Mouse (Mus musculus): ENCODE data around the gene Acot7. TPM values are rescaled to one million over a fixed set of nuclear protein-coding genes. Genes with fewer than 3 reads are reported as not detected.
A peak's percentile ranks its signal among the peaks of the same experiment; 100 is the strongest.

The Acot7 gene
- polyA plus RNA-seq, 1 experiment from 2014 or later: 71.7 TPM

DNA sequence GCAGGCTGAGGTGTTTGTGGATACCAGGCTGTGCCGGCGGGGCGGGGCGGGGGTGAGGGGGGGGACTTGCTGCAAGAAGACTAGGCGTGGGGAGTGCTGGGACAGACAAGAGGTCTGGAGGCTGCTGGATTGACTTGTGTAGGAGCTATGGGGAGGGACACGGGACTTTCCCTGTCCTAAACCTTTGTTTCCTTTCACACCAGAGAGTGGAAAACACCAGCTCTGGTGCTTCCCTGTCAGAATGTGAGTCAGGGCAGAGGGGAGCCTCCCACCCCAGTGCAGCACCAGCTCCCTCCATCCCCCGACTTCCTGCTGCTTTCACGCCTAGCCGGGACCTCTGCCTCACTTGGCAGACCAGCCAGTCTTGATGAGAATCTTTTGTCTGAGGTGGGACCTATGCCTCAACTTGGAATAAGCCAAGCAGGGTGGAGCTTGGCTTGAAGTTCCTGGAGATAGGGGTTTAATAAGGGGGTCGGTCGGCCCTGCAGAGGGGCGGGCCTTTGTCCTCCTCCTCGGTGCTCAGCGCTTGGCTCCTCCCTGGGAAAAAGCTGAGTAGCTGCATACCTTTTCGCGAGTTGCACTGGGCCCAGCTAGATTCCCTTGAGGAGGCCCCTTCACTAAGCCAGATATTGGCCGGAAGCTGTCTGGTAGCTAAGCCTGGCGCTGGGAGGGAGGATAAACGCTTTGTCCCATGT lies 7.7 kb downstream of the Acot7 start:
- Histone ChIP-seq H3K4me1 (peaks cover 37% of the 10 kb centered on the region), H3K4me2 (peak overlapping the region; percentile 57), H3K9me3 (replicated peaks) (no peaks in the 10 kb centered on the region), H3K27ac (peak overlapping the region; percentile 88), H3K36me3 (no peaks in the 10 kb centered on the region), H3K27me3 (no peaks in the 10 kb centered on the region), H3K9ac (peak overlapping the region; percentile 22), H3K4me3 (replicated peaks) (peak overlapping the region; percentile 34)
- WGBS: 3% methylated on average over 19 of the region's 19 CpGs
- peak; percentile 77 for ATAC-seq (replicated peaks; ENCODE audit: low FRiP score)

DNA sequence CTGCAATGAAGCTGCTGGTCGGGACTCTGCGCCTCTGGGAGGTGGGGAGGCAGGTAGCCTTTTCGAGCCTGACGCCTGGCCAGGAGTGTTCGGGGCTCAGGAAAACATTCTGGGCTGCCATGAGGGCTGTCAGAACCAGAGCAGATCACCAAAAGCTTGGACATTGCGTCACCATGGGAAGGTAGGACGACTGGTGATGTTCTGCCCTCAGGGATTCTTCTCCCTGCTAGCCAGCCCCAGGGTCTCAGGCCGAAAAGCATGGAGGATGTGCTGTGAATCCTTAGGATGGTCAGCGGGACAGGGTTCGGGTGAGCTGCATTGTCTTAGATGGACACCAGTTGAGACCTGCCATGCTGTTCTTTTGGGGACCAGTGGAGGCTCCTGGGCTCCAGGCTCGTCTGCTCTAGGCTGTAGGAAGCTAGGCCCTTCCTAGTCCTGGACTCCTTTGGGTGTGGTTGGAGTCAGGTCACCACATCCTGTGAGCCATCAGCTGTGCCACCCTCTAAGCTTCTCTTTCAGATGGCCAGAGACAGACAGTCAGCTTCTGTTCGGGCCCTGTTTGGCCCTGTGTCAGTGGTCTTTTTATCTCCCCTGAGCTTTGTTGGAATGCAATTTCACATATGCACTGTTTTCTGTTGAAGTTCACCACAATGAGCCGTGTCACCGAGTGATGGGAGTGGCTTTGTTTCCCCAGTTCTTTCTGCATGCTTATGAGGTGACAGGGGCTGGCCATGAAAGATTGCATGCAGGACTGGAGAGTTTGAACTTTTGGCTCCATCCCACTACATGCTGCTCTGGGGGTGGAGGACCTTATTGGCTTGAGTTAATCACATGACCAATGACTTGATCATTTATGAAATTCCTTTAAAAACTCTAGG lies 8.5 kb downstream of the Acot7 start:
- Histone ChIP-seq H3K27ac (peak overlapping the region; percentile 88), H3K4me2 (peak overlapping the region; percentile 57), H3K4me3 (replicated peaks) (peak overlapping the region; percentile 34), H3K9me3 (replicated peaks) (no peaks in the 10 kb centered on the region), H3K27me3 (no peaks in the 10 kb centered on the region), H3K4me1 (peaks cover 44% of the 10 kb centered on the region), H3K9ac (peak overlapping the region; percentile 22; the same call in 1 of the 2 replicates), H3K36me3 (no peaks in the 10 kb centered on the region)
- 0 out of 2 replicates have a peak, but pooled peaks have one; percentile 9 for ATAC-seq (replicated peaks; ENCODE audit: low FRiP score)
- 39% methylated on average over 14 of the region's 14 CpGs for WGBS

DNA sequence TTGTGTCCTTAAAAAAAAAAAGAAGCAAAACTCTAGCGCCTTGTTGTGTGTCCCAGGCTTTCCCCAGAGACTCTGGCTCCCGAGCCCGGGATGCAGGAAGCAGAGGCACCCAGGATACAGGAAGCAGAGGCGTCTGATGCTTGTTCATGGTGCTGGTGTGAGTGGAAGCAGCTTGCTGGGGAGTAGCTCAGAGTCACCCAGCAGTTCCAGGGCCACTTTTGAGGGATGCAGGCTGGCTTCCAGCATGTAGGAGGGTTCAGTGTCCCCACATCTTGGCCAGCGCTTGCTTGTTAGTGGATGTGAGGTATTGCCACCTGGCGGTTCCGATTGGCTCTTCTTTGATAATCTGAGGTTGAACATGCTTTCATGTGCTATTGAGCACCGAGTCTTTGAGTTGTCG lies 9.2 kb downstream of the Acot7 start:
- H3K36me3 ChIP-seq: no peaks in the 10 kb centered on the region
- ATAC-seq (replicated peaks; ENCODE audit: low FRiP score): no peak
- no peaks in the 10 kb centered on the region for H3K27me3 ChIP-seq
- peak overlapping the region; percentile 57 for H3K4me2 ChIP-seq
- no peaks in the 10 kb centered on the region for H3K9me3 ChIP-seq (replicated peaks)
- no peak overlapping the region for H3K9ac ChIP-seq
- WGBS: 81% methylated on average over 9 of the region's 9 CpGs
- H3K4me1 ChIP-seq: peaks cover 44% of the 10 kb centered on the region
- no peak overlapping the region for H3K4me3 ChIP-seq (replicated peaks)
- H3K27ac ChIP-seq: peak overlapping the region; percentile 88; the same call in 1 of the 2 replicates

DNA sequence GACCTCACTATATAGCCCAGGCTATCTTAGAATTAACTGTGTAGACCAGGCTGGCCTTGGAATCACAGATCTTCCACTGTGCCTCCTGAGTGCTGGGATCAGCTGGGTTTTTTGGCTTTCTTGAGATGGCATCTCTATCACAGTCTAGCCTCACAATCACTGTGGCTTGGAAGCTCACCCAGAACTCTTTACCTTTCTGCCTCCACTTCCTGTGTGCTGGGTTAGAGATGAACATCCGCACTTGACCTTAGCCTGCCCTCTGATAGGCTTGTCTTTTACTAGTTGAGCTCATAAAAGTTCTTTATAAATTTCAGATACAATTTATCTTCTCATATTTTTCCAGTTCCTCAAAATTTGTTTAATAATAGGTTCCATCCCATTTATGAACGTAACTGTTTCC lies 10.7 kb downstream of the Acot7 start:
- no peaks in the 10 kb centered on the region for H3K27me3 ChIP-seq
- 95% methylated on average over 2 of the region's 2 CpGs for WGBS
- H3K4me3 ChIP-seq (replicated peaks): no peak overlapping the region
- no peak overlapping the region for H3K9ac ChIP-seq
- H3K36me3 ChIP-seq: no peaks in the 10 kb centered on the region
- H3K4me1 ChIP-seq: peaks cover 44% of the 10 kb centered on the region
- no peaks in the 10 kb centered on the region for H3K9me3 ChIP-seq (replicated peaks)
- no peak overlapping the region for H3K27ac ChIP-seq
- ATAC-seq (replicated peaks; ENCODE audit: low FRiP score): no peak
- H3K4me2 ChIP-seq: no peak overlapping the region

DNA sequence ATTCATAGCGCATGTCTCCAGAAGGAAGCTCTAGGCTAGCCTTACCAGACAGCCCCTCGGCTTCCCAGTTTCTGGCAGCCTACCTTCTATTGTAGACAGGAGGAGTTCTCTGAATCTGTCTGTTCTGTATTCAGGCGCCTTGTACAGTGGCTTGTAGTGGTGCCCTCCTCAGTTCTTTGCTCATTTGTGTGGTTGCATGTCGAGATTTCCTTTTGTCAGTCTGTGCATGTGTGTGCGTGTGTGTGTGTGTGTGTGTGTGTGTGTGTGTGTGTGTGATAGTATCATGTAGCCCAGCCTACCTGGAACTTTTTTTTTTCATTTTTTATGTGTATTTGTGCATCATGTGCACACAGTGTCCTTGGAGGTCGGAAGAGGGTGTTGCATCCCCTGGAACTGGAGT lies 11.1 kb downstream of the Acot7 start:
- no peak for ATAC-seq (replicated peaks; ENCODE audit: low FRiP score)
- Histone ChIP-seq H3K27me3 (no peaks in the 10 kb centered on the region), H3K9me3 (replicated peaks) (no peaks in the 10 kb centered on the region), H3K4me2 (no peak overlapping the region), H3K36me3 (no peaks in the 10 kb centered on the region), H3K4me1 (peaks cover 44% of the 10 kb centered on the region), H3K4me3 (replicated peaks) (no peak overlapping the region), H3K27ac (no peak overlapping the region), H3K9ac (no peak overlapping the region)
- 85% methylated on average over 6 of the region's 6 CpGs for WGBS

DNA sequence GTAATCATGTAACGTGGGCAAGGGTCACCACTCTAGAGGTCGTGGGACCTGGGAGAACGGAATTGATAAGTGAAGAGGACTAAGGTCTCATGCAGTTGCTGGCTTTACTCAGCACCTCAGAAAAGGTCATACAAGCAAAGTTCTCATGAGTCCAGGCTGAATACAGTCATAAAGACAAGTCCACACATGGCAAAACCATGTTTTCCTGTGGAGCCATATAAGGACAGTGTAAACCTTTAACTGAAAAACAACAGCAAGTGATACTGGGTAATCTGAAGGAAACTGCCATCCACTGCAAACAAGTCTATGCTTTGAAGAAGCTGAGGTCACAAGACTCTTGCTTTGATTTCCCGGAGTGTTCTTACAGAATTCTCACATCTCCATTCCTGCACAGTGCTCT lies 11.8 kb downstream of the Acot7 start:
- Histone ChIP-seq H3K27ac (no peak overlapping the region), H3K4me3 (replicated peaks) (no peak overlapping the region), H3K4me1 (peaks cover 40% of the 10 kb centered on the region), H3K9ac (no peak overlapping the region), H3K36me3 (no peaks in the 10 kb centered on the region), H3K4me2 (no peak overlapping the region), H3K9me3 (replicated peaks) (no peaks in the 10 kb centered on the region), H3K27me3 (no peaks in the 10 kb centered on the region)
- WGBS: 83% methylated on average over 4 of the region's 4 CpGs
- ATAC-seq (replicated peaks; ENCODE audit: low FRiP score): no peak

DNA sequence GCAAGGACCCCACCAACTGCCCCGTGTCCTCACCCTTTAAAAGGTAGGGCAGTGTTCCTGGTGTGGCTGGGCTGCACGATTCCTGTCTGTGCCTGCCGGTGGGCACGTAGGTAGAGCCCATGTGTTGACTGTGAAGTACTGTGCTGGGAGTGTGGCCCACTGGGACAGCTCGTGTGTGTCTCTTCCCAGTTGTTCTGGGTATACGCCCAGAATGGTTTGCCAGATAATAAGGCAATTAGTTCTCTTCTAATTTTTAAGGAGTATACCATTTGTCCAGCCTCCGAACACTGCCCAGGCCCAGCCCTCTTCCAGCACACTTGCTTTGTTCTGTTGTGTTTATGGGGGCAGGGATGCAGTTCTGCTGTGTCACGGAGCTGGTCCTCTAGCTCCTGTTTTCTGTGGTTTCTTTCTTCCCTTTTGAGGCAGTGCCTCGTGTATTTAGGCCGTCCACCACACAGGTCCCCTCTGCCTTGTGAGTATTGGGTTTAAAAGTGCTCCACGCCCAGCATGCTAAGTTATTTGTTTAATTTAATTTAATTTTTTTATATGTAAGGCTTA lies 12.2 kb downstream of the Acot7 start:
- H3K27ac ChIP-seq: no peak overlapping the region
- H3K27me3 ChIP-seq: no peaks in the 10 kb centered on the region
- no peaks in the 10 kb centered on the region for H3K36me3 ChIP-seq
- H3K4me1 ChIP-seq: peaks cover 35% of the 10 kb centered on the region
- ATAC-seq (replicated peaks; ENCODE audit: low FRiP score): no peak
- 59% methylated on average over 11 of the region's 11 CpGs for WGBS
- H3K9ac ChIP-seq: no peak overlapping the region
- no peaks in the 10 kb centered on the region for H3K9me3 ChIP-seq (replicated peaks)
- H3K4me2 ChIP-seq: no peak overlapping the region
- no peak overlapping the region for H3K4me3 ChIP-seq (replicated peaks)

DNA sequence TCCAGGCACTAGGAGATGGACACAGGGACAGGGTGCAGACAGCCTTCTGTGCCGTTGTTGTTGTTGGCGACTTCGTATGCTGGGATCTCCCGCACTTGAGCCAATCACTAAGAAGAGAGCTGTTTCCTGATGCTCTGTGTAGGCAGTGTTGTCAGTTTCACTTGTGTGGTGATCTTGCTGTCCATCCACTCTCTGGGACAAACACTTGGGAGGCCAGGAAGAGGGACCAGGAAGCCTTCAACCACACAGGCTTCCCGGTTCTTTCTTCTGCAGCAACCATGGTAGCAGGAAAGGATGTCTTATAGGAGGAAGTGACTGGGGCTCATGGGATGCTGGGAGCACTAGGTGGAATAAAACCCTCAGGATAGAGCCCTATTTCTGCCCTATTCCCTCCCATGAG lies 12.8 kb downstream of the Acot7 start:
- no peaks in the 10 kb centered on the region for H3K9me3 ChIP-seq (replicated peaks)
- H3K4me2 ChIP-seq: no peak overlapping the region; the same call in 1 of the 2 replicates
- no peak for ATAC-seq (replicated peaks; ENCODE audit: low FRiP score)
- 66% methylated on average over 5 of the region's 5 CpGs for WGBS
- H3K4me3 ChIP-seq (replicated peaks): no peak overlapping the region
- no peak overlapping the region for H3K9ac ChIP-seq
- H3K27ac ChIP-seq: peak overlapping the region; percentile 55
- no peaks in the 10 kb centered on the region for H3K36me3 ChIP-seq
- peaks cover 30% of the 10 kb centered on the region for H3K4me1 ChIP-seq
- H3K27me3 ChIP-seq: no peaks in the 10 kb centered on the region

DNA sequence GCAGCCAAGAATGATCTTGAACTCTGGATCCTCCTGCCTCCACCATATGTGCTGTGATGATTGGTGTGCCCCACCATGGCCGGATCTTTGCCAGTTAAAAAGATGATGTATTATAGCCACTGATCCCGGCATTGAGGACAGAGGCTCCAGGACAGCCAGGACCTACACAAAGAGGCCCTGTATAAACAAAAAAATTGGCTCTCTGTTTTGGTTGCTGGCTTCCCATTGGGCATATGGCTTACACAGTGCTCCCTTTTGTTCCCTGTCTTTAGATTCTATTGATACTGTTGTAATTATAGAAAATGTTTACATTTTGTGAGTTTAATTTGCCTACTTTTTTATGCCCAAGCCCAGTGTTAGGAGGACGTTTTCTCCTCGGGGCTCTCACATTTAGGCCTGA lies 14.6 kb downstream of the Acot7 start:
- WGBS: 50% methylated on average over 4 of the region's 4 CpGs
- Histone ChIP-seq H3K4me2 (no peak overlapping the region), H3K27ac (peak overlapping the region; percentile 30), H3K36me3 (no peaks in the 10 kb centered on the region), H3K9me3 (replicated peaks) (no peaks in the 10 kb centered on the region), H3K4me1 (peaks cover 13% of the 10 kb centered on the region; the same call in 1 of the 2 replicates), H3K9ac (no peak overlapping the region), H3K27me3 (no peaks in the 10 kb centered on the region), H3K4me3 (replicated peaks) (no peak overlapping the region)
- ATAC-seq (replicated peaks; ENCODE audit: low FRiP score): no peak

DNA sequence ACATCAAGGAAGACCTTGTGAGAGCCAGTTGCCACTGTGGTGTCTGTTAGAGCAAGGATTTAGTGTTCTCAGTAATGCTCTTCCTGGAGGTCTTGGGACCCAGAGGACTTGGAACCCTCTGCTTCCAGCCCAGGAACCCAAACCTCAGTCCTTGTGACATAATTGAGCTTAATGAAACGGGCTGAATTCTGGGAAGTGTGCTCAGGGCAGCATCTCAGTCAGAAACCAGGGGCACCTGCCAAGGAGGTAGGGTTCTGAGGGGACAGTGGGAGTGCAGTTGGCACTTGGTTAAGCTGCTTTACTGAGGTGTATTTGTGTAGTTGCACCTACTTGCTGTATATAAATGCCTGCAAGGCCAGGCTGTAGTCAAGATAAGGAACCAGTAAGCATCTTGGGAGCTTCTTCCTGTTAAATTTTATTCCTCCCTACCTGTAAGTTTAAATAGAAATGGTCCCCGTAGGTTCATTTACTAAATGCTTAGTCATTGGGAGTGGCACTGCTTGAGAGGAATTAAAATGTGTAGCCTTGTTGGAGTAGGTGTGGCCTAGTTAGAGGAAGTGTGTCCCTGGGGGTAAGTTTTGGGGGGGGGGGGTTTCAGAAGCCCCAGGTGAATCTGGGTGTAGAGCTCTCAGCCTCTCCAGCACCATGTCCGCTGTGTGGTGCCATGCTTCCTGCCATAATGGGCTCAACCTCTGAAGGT lies 16.7 kb downstream of the Acot7 start:
- Histone ChIP-seq H3K4me1 (peaks cover 13% of the 10 kb centered on the region; the same call in 1 of the 2 replicates), H3K27ac (no peak overlapping the region), H3K9me3 (replicated peaks) (no peaks in the 10 kb centered on the region), H3K4me2 (no peak overlapping the region), H3K4me3 (replicated peaks) (no peak overlapping the region), H3K9ac (no peak overlapping the region), H3K27me3 (no peaks in the 10 kb centered on the region), H3K36me3 (no peaks in the 10 kb centered on the region)
- WGBS: 80% methylated on average over 3 of the region's 3 CpGs
- ATAC-seq (replicated peaks; ENCODE audit: low FRiP score): no peak

DNA sequence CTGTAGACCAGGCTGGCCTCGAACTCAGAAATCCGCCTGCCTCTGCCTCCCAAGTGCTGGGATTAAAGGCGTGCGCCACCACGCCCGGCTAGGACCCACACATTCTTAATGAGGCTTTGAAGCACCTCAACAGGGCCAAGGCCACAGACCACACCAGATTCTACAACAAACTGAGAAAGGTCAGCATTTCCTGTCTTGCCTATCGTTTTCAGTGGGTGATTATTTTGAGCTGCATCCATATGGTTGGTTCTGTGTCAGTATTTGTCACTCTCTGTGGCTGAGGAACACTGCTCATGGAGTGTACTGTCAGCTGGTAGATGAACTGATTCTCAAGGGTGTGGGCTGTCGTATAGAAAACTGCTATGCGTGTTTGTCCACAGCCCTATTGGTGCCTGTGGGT lies 18.3 kb downstream of the Acot7 start:
- Histone ChIP-seq H3K27ac (no peak overlapping the region), H3K27me3 (no peaks in the 10 kb centered on the region), H3K9ac (no peak overlapping the region), H3K36me3 (no peaks in the 10 kb centered on the region), H3K4me3 (replicated peaks) (no peak overlapping the region), H3K4me1 (peaks cover 18% of the 10 kb centered on the region), H3K9me3 (replicated peaks) (no peaks in the 10 kb centered on the region), H3K4me2 (no peak overlapping the region)
- WGBS: 91% methylated on average over 8 of the region's 9 CpGs
- no peak for ATAC-seq (replicated peaks; ENCODE audit: low FRiP score)
